Mouse (Mus musculus) mouse embryonic stem cell (cell line): ENCODE results near the gene Rapgef6.

ENCODE experiments used
- in situ Hi-C, 2 experiments: fragments of 300-500 bp; cut with MboI; formaldehyde crosslinking; loops; 1 replicate in 1 of 2; 3 replicates in 1 of 2; pipeline ENCODE4 v1.14.3; 2019 to 2020; ENCODE audit warnings: low sequenced_read_pairs in 2 of 2, low pct_unique_long_range_greater_than_20kb in 1 of 2, mixed read lengths in 1 of 2; ENCODE audit not compliant: unreplicated experiment in 1 of 2

Gene Rapgef6

DNA sequence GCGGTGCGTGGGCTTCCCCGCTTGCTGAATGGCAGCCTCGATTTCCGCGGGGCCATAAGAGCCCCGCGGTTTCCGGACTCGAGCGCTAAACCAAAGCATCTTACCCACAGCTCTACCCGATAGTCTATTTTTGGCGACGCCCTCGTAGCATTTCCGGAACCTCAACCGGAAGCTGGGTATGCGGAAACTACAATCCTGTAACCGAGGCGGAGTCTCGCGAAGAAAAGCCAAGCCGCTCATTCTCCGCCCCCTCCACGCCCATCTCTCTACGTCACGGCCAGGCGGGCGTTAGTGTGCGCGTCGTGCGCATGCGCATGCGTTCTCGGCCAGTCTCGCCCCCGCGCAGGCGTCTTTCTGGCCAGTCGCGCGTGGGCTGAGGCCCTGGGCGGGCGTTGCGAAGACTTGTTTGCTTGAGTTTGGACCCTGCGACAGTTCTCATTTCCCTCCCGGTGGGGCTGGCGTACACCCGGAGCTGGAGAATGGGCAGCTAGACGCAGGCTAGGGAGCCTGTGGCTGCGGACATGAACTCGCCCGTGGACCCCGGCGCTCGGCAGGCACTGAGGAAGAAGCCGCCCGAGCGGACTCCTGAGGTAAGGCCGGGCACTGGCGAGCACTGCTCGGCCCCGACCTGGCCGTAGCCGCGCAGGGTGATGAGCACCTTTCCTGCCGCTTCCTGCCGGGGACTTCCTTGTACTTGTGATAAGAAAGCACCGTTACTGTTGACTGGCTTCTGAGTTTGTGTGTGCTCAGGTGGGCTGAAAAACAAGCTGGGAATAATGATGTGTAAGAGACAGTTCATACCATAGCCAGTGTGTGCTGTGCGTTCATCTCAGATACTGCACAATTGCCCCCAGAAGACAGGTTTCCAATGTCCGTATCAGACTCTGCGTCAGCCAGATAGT lies at the start of gene Rapgef6:
TSS of gene Rapgef6 (plus strand) at position 319 of the 902 bp plus-strand sequence.
- in situ Hi-C loops: no loop called here

DNA sequence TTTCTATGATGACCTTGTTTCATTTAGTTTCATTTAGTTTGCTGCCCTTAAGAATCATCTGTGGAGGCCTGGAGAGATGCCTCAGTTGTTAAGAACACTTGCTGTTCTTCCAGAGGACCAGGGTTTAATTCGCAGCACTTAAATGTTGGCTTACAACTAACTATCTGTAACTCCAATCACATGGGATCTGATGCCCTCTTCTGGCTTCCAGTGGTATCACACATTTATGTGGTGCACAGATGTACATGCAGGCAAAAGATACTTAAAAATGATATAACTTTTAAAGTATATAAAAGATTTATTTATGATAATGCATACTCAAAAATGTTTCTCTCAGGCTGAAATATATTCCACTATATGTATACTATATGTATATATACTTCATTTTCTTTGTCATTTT lies 44.2 kb upstream of the Rapgef6 start:
- in situ Hi-C loops: no loop called here

DNA sequence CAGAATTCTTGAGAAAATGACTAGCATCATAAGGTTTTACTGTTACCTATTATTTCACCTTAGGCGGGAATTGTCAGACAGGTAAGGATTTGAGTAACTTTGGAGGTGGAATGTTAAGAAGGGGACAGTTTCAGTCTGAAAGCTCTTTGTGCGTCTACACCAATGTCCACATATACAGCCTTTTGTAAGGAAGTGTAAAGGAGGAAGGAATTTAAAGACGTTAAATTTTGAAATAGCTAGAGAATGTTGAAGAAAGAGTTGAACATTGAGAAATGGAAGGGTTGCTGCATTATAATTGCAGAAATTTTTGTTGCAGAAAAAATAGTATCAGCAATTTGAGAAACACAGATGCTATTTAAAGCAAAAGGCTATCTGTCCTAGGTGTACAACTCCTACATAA lies 36.6 kb upstream of the Rapgef6 start:
- in situ Hi-C loops: no loop called here

DNA sequence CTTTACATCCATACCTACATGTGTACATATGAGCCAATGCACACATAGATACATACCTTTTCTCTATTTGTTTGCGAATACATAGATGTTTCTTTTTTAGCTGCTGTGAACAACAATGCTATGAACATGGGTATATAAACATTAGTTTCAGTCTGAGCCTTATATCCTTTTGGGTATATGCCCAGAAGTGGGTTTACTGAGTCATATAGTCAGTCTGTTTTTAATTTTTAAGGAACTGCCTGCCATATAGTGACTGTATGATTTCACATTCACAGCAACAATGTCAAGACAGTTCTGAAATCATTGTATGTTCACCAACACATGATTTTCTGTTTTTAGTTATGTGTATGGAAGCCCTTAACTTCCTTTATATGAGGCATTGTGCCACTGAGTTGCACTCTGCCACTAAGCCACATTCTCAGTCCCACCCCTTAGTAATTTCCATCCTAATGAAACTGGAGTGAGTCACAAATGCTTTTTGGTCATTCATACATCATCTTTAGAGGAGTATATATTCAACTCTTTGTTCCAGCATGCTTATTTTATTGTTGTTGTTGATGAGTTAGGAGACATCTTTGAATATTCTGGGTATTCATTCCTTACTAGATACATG lies 30.6 kb upstream of the Rapgef6 start:
- in situ Hi-C loops: no loop called here

DNA sequence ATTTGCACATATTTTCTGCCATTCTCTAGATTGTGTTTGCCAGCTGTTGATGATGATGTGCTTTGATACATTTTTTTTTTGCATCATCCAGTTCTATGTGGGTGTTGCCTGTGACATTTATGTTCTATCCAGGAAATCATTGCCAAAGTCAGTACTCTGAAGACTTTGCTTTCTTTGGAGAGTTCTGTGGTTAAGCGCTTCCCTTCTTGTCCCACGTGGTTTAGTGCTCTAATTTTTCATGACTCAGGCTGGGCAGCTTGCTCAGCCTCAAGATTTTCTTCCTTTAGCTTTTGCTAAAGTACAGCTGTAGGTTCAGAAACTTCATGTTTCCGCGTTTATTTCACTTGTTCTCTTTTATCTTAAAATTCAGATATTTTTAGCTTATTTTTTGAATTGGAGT lies 30.1 kb upstream of the Rapgef6 start:
- in situ Hi-C loops: no loop called here

DNA sequence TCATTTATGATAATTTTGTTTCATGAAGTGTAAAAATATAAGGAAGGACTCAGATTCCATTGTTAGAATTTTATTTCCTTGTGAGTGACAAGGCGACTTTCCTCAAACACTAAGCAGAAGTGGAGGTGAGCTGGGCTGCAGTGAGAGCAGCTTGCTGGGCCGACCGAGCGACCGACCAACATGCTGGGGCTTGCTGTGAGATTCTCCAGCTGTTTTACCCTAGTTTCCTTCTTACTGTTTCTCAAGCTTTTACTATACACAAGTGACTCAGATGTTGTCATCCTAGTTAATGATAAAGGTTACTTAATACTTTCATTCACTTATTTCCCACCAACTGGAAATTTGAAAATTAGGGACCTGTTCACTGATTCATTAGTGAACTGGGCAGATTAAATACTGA lies 22.8 kb upstream of the Rapgef6 start:
- in situ Hi-C loops: no loop called here

DNA sequence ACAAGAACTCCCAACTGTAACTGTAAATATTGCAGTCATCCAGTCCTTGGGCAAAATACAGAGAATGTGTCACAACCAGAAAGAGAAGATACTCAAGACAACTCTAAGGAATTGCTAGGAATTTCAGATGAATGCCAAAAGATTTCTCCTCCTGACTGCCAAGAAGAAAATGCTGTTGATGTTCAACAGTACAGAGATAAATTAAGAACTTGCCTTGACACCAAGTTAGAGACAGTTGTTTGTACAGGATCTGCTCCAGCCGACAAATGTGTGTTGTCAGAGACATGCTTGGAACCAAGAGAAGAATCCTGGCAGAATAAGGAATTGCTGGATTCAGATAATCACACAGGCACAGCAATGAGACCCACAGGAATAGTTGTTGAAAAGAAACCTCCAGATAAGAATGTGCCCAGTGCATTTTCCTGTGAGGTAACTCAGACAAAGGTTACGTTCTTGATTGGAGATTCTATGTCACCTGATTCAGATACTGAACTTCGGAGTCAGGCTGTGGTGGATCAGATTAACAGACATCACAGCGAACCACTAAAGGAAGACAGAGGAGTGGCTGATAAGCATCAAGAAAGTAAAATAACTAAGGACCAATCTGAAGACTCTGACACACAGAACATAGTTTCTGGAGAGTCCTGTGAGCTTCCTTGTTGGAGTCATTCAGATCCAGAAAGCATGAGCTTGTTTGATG lies 20.0 kb upstream of the Rapgef6 start:
- in situ Hi-C loops: no loop called here

DNA sequence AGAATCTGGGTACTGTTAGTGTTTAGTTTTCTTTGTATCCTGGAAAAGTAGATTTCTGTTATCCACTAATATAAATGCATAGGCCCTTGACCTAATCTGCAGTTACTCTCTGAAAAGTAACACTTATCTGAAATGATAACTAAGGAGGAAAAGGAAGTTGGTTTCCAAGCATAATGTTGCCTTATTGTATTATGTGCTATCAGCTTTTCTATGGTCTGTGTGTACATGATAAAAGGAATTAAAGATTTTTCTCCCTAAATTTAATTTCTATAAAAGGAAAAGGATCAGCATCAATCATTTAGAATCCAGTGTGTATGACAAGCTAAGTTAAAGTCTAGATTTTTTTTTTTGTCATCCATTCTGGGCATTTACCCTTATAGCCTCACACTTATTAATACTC lies 9.1 kb upstream of the Rapgef6 start:
- in situ Hi-C loops: no loop called here

DNA sequence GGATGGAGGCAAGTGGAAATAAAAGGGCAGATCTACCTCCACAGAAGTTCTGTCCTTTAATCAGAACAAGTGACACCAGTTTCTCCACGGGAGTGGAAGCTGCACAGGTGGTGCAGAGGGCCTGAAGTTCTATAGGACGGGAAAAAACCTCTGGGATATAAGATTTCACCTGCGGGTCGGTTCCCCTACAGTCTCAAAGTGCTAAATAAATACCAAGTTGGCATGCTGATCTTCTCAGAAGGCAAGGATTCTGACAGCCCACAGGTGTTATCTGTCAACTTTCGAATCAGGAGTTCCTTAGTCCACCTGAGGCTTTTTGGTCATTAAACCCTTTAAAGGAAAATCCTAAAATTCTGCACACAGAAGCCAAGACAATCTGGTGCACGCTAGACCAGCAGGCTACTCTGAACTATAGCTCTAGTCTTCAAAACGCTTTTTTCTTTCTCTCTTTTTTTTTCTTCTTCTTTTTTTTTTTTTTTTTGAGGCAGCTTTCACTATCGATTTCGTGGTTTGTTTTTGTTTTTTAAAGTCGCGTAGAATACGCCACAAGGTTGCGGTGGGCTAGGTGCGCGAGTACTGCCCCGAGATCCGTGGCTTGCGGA lies 619 bp upstream of the Rapgef6 start:
- in situ Hi-C loops: no loop called here

DNA sequence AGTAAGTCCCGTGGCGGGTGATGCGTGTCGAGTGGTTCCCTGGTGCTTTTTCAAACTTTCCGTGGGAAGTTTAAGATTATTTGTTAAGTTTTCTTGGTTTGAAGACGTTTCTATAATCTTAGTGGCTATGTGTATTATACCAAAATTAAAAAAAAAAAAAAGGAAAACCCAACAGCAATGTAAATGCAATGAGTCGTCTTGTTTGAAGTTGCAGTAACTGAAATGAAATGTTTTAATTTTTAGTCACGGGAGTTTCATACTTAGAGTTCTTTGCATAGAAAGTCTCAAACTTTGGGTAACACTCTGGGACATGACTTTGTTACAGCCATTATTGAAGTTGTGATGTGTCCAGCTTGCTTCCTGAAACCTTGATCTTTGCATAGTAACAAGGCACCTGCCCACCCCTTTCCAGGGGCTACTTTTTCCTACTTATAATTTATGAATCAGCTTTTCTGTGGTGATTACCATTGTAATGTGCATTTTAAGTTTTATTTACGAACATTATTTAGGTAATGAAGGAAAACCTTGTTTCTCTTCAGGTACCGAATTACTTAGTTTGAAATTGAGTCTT lies 869 bp downstream of the Rapgef6 start:
- in situ Hi-C loops: no loop called here

DNA sequence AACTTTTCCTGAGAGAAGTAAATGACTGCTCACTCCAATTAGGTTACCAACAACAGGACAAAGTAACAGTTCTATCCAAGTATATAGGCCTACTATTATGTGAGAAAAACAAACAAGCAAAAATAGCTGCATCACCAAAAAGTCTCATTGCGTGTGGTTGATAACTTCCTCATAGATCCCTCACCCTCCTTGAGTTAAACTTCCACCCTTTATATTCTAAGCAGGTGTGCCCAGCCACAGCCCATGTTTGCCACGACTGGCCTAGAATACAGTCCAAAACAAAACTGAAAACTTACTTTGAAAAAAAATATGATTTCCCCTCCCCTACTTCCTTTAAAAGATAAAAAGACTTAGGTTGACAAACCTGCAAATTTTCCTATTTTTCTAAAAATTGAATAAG lies 5.4 kb downstream of the Rapgef6 start:
- in situ Hi-C loops: no loop called here

DNA sequence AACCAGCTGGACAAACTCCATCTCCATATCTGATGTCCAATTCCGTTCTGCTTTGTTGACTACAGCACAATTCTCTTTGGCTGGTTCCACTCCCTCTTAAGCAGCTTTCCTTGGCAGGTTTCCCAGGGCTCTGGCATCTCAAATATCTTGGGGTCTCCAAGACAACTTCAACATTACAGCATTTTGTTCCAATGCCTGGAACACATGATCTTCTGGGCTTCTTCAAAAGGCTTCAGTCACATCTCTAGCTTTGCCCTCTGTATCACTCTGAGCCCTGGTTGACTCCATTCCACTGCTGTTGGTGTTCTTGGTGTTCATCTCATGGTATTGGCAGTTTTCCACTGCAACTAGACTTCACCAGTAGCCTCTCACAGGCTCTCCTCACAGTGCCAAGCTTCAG lies 7.7 kb downstream of the Rapgef6 start:
- in situ Hi-C loops: no loop called here

DNA sequence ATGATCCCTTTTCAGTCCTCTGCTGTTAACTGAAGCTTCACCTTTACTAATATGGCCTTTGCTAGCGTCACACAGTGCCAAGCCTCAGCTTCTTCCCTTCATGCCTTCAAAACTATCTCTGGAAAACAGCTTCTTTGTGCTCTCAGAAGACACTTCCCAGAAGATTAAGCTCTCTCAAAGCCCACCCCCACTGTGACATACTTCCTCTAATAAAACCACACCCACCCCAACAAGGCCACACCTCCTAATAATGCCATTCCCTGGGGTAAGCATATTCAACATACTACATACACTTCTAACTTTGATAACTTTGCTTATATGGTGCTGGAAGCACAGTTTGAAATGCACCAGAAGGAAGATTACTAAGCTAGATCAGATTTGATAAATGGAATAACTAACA lies 8.3 kb downstream of the Rapgef6 start:
- in situ Hi-C loops: no loop called here

DNA sequence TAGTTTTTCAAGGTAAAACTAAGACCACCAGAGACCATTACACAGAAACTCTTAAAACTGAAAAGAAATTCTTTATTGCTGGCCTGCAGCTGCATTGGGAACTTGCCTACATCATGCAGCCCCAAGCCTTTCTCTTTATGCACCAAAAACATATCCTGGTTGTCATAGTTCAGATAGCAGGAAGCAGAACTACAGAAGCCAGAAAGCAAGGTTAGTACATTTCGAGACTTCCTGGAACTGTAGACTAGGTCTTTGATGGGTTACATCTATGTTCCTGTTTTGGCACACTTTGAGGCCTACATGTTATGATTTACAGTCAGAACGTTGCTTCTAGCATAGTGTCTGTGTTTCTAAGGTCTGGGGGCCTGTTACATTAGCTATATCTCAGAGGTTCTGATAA lies 11.2 kb downstream of the Rapgef6 start:
- in situ Hi-C loops: no loop called here

DNA sequence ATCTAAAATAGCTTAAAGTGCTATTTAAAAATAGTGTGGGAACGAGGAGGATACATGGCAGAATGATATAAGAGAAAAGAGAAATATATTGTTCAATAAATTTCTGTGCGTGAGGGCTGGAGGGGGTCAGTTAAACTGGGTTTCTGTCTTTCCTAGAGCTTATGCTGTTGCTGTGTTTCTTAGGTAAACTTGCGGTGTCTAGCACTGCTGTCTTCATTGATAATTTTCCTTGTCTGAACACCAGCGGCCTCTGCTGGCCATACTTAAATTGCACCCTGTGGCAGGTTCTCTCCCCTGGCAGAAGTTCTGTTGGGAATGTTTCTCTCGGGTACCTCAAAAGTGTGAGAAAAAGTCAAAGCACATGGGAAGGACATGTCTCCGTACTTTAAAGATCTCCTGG lies 12.2 kb downstream of the Rapgef6 start:
- in situ Hi-C loops: no loop called here

DNA sequence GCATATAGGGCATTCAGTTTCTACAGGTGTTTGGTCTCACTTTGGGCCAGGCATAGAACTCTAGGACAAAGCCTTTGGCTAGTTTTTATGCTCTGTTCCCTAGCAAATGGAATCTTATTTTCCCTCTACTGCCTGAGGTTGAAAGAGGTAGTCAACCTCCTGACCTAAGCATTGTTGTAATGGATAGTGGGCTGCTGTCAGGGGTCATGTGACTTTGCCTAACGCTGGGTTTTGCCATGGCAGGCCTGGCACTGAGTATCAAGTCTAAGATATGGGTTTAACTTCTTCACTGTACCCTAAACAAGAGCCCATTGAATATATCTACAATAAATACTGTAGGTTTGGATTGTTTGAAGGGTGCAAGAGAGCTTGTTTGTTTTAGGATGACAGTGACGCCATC lies 16.4 kb downstream of the Rapgef6 start:
- in situ Hi-C loops: no loop called here

DNA sequence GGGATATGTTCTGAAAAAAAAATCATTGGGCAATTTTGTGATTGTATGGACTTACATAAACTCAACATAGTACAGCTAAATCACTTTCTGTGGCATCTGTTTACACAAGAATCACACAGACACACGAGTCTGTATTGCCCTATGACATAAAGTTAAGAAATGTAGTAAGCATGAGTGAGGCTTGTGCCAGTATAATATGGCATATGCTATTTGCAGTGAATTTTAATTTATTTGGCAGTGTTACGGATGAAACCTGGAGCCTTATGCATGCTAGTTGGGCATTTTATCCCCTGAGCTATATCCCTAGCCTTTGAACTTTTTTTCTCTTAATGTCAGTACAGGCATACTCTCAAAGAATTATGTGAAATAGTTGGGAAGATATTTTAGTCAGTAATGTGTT lies 16.8 kb downstream of the Rapgef6 start:
- in situ Hi-C loops: no loop called here

DNA sequence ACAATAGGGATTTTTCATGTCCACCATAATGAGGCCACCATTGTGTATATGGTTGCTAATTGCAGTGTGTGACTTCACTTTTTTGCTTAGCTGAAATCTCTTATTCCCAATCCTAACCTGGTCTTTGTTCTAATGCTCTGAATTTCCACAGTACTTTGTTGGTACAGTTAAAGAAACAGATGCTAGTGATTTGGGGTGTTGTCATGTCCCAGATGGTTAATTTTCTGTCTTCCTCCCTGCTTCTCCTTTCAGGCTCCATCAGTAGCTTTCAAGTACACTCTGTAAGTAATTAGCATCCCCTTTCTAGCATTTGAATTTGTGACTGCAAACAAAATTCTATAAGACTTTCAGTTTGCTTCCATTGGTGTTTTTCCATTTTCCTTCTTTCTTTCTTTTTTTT lies 17.7 kb downstream of the Rapgef6 start:
- in situ Hi-C loops: no loop called here

DNA sequence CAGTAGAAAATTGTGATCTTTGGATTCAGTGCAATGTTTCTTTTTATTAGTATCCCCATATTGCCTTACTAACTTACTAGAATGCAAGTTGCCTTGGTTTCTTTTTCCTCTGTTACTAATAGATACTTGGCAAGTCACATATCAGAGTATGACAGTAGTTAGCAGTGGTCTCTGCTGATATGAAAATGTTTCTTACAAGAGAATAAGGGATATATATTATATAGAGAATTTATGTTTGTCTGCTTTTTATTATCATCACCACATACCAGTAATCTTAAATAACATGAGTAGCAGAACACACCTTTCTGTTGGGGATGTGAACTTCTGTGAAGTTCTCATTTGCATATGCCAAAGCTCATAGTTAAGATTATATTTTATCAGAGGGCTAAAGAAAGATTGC lies 19.8 kb downstream of the Rapgef6 start:
- in situ Hi-C loops: no loop called here
